Mouse (Mus musculus) kidney, postnatal 25 days (tissue): ENCODE measurements around the gene Mas1.

Experiments used
- DNase-seq, 2 experiments: peaks; one replicate each; pipeline ENCODE4 v3.0.0; 2021; ENCODE audit warnings: mixed read lengths in 2 of 2

The Mas1 gene

DNA sequence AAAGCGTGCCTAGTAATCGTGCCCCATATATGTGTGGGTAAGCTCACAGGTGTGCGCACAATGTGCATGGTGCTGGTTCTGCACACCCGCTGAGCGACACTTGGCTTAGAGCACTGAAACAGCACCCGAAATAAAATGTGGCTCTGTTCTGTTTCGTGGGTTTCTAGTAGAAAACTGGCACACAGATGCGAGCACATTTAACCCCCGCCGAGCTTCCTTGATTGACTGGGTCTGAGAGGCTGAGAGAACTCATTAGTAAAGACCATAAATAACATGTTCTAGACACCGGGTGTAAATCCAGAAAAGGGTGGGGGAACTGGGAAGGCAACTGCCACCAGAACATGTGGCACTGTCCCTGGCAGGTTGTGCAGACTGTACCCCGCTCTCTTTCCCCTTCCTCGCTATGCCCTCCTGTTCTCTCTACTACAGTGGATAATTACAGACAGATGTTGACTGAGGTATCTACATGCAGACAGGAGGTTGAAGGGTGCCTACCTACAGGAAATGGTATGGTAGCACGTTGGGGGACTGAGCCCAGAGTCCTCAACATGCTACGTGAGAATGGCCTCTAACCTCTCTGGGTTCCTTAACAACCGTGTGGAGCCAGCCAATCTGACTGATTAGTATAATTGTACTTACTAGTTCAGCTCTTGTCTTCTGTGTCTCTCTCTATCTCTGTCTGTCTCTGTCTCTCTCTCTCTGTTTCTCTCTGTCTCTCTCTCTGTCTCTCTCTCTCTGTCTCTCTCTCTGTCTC lies 4.5 kb upstream of the Mas1 start:
- DNase-seq, result no peak

DNA sequence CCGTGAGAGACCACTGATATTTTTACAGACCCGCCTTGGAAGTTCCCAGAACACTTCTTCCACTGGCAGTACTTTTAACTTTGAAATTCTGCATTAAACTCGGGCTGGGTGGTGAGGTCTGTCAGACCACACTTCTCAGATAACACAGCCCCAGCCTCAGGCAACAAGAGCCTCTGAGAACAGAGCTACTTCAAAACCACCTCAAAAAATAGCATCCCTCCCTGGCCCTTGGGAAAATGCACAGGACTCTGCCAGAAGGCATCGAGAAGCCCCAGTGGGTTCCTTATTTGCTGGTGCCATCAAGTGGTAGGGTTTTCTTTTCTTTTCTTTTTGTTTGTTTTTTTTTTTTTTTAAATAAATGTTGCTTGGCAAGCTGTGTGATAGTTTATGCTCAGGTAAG lies 697 bp upstream of the Mas1 start:
- no peak for DNase-seq

DNA sequence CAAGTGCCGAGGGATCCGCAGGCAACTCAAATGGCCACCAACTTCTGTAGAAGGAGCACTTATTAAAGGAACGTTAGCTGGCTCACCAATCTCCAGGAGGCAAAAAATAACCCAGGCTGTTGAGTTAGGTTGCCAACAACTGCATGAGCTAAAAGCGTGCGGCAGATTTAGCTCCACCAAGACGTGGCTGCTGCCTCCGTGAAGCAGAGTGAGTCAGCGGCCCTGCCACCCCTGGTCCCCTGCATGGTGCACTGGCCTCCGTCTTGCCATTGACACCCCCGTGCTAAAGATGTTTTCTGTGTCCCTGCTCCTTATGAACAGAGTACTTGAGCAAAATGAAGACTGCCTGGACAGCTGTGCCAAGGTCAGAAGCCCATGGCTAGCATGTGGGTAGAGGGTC lies 1.1 kb downstream of the Mas1 start:
- no peak for DNase-seq

DNA sequence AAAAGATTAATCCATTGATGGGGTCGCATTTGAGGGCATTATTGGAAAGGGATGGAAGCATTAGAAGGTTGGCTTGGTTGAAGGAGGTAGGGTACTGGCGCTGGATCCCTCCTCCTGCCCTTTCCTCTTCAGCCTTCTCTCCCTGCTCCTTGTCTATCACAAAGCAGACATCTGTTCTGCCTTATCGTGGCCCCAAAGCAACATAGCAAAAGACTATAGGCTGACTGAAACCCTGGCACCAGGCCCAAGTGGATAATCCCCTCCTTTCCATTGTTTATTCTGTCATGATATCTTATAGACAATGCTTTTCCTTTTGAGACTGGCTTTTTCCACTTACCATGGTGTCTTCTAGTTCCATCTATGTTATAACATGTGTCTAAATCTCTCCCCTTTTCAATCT lies 2.5 kb downstream of the Mas1 start:
- no peak for DNase-seq

DNA sequence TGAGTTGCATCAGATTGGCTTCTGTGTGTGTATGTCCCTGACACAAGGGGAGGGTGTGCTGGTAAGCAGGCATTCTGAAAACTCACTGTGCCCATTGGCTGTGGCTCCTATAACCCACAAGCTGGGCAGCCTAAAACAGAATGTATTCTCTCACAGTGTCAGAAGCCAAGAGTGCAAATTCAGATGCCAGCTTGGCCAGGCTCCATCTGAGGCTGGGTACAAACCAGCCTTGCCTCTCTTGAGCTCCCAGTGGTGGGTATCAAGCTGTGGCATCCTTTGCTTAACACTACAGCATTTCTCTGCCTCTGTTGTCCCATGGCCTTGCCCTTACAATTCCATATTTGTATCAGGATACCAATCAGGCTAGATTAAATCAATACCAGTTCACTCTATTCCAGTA lies 3.8 kb downstream of the Mas1 start:
- DNase-seq, result no peak

DNA sequence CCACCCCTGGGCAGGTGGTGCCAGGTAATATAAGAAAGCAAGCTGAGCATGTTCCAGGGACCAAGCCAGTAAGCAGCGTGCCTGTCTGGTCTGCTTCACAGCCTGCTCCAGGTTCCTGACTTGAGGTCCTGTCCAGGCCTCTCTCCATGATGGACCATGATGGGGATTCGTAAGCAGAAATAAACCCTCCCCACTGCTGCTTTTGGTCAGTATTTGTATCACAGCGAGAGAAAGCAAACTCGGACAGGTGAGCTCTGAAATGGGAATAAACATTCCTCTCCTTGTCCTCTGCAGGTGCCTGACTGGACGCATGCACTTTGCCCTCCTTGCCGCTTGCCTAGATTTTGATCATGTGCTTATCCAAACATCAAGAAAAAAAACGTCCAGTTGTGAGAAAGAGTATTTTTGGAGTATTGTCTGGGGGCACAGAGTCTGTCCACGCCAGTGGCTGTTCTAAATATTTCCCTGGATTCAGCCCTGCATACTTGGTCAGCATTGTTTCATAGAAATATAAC lies 8.9 kb downstream of the Mas1 start:
- DNase-seq, result peak; percentile 53 to 66

DNA sequence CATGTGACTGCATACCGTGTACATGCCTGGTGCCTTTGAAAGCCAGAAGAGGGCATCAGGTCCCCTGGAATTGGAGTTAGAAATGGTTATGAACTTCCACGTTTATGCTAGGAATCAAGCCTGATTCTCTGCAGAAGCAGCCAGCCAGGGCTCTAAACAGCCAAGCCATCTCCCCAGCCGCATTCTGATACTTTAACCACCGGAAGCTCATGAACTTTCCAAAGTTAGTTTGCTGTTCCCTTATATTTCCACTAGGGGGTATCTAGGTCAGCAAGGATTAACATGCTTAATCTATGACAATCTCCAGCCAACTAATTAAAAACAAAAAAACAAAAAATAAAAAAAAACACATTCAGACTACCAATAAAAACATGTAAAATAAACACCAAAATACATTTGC lies 9.9 kb downstream of the Mas1 start:
- DNase-seq, result peak in 1 of 2 experiments; percentile 23

DNA sequence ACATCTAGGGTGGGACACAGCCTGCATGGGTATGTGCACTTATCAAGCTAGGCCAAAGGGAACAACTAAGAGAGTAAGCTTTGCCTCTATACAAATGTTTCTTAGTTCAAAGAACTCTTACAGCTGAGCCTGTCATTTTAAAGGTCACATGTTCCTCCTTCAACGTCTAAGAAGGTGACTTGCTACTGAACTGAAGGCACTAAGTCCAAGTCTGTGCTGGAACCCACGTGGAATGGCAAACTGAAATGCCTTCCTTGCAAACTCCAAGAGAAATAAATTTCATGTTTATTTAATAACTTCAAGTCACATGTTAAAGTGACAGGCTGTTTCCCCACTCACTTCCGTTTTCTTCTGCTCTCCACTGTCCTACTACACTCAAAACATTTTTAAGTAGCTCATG lies 10.5 kb downstream of the Mas1 start:
- no peak for DNase-seq

DNA sequence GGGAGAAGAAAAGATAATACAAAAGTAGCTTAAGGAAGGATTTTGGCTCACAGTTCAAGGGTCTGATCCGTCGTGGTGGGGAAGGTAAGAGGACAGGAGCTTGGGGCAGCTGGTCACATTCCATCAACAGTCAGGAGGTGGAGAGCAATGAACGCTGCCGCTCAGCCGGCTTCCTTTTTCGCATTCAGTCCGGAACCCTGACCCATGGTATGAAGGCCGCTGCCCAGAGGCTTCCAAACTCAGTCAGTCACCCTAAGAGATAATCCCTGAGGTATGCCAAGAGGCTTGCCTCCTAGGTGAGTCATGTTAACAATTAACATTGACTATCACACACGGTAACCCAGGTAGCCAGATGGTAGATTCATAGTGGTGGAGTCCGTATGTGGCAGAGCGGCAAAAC lies 13.6 kb downstream of the Mas1 start:
- peak in 1 of 2 experiments; percentile 35 for DNase-seq

DNA sequence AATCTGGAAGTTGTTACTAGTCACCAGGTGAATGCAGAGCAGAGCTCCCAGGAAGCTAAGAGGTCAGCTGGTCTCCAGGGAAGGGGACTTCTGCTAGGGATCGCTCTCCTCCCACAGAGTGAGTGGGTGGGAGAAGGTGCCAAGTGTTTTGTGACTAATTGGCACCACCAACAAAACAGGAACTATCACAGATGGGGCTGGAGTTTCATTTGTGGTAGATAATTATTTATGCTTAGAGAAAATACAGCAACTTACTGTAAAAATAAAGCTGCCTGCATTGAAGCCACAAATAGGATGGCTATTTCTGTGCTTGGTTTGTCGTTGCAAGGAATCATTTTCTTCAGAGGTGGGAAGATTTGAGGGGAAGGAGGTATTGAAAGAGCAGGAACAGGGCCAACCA lies 14.1 kb downstream of the Mas1 start:
- no peak for DNase-seq

DNA sequence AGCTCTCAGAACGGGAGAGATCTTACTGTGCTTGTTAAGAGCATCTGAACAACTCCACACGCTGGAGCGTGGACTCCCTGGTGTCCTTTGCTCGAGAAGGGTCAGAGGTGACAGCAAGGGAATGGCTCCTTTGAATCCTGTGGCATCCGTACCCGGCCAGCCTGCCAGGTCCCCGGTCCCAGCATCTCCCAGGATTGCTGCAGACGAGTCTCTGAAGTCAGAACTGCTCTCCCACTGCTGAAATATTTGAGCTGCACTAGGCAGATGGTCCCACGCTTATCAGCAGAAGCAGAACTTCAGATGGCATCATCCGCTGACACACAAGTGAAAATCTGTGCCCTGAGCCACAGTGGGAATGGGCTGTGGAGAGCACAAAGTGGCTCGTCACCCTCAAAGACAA lies 16.3 kb downstream of the Mas1 start:
- DNase-seq, result peak in 1 of 2 experiments; percentile 22

DNA sequence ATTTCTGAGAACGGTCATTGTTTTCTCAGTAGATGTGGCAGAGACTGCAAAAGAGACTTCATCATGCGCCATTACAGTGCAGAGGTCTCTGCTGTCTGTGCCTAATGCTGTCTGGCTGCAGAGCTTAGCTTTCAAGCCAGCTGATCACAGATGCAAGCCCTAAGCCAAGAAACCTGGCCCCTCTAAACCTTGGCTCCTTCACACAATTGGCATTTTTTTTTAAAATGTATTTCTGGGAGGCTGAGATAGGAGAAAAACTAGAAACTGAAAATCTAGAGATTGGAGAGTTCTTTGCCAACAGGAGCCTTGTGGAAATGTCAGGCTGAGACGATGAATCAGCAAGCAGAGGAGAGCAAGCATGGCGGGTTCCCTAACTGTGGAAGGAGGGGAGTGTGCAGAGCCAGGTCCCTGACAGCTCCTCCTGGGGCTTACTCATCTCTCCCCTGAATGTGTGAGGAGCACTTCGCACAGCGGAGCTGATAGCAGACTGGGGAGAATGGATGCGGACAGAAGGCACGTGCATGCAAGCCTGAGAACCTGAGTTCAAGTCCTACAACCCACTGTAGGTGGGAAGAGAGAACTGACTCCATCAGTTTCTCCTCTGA lies 18.1 kb downstream of the Mas1 start:
- DNase-seq, result no peak

DNA sequence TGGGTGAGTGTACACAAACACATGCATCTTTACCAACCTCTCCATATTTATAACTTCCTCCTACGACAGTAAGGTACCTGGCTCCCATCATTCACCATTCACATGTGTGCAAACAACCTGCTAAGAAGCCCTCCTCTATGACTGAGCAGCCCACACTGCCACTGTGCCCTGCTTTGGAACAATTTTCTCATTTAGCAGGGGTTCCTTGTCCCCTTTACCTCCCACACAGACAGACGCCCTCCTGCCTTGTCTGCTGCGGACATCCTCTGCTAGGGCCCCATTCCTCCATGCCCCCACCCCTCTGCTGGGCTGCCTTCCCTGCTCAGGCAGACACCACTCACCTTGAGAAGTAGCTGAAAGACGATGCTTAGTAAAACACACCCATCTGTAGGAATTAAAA lies 20.2 kb downstream of the Mas1 start:
- no peak for DNase-seq

DNA sequence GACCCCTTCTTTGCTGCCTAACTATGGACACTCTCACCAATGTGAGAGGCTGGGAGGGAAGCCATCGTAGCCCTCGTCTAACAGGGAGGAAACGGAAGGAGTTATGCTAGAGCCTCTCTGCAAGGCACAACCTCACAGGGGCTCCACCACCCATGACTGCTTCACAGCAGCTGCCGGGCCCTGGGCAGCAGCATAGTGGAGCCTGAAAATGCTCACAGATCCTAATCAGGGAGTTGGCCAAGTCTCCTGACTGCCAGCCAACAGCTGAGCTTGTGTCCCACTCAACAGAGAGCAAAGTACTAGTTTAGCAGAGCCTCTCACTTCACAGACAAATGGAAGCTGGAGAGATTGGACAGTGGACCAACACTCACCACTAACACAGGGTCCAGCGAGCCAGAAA lies 21.5 kb downstream of the Mas1 start:
- DNase-seq, result peak; percentile 65 to 78

DNA sequence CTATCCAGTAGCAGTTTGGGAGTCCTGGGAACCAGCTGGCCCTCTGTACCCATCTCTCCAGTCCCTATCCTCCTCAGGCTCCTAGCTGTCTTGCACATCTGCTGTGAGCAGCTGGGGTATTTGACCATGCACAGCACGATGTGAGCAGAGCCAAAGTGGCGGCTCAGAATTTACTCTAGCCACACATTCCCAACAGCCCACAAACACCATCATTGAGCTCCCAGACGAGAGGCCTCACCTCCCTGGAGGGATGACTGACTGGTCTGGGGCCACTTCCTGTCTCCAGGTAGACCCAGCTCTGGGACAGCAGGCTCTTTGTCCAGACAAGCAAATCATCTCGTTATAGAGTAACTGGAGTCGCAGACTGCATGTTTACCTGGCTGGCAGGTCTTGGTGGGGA lies 22.1 kb downstream of the Mas1 start:
- DNase-seq, result no peak

DNA sequence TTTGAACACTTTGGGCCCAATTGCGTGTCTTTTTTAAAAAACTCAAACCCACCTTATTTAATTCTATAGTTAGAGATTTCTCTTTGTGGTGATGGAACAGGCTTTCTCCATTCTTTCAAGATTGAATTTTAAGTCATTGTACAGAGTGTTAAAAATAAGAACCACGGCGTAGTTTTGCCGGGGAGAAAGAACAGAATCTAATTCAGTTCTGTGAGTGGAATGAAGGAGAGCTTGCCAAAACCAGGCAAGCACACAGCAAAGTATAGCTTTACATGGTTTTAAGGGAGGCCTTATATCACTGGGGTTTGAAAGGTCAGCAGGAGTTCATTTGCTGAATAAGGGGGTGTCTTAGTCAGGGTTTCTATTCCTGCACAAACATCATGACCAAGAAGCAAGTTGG lies 23.4 kb downstream of the Mas1 start:
- no peak for DNase-seq

DNA sequence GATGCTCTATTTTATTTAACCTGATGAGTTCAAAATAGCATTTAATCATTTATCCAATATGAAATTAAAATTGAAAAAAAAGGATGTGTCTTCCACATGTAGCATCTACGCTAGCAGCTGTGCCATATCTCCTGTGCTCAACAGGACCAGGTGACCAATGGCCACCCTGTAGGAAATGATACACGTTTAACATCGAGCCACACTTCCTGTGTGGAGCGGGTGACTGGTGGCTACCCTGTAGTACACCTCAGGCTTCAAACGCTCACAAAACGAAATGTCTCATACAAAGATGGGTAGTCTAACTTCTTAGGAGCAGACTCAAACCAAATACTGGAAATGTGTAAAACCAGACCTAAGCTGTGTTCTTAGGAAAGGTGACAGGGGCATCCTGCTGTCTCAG lies 24.1 kb downstream of the Mas1 start:
- no peak for DNase-seq

DNA sequence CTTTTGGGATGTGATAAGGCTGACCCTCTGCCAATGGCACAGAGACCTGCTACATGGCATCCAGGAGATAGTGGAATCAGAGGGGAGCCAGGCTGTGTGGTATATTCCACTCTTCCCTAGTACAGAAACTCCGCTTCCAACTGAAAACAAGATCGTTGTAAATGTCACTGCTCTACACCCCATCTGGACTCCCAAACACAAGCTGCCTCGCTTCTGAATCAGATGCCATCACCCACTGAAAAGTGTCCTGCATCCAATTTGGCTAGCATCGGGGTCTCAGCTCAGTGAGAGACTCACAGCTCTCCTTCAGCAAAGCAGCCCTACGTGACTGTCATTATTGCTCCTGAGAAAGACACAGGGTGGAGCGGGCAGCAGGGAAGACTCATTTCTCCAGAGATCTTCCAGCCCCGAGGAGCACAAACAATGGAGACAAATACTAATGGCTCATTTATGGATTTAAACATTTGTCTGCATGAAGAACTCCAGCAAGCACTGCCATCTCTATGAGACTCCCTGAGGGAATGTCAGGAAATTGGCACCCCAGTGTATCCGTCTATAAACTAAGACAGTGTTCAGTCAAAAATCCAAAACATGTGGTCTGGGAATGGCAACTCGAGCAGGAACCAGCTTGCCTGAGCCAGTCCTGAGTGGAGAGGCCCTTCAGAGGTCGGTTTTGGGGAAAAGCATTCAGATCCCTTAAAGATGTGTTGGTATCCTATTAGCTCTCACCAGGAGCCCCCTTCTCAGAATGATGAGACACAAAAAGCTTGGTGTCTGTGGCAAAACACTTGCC lies 28.3 kb downstream of the Mas1 start:
- DNase-seq, result no peak

DNA sequence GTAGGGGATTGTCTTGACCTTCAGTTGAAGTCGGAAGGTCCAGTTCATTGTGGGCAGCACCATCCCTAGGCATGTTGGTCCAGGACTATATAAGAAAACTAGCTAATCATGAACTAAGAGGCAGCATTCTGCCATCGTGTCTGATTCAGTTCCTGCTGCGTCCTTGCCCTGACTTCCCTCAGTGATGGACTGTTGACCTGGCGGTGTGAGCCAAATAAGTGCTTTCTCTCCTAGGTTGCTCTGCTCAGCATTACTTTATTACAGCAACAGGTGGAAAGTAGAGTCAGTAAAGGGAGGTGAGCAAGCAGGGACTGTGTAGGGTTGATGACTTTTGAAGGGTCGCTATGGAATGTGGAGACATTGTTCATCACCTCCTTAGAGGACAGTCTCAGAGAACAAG lies 32.2 kb downstream of the Mas1 start:
- peak in 1 of 2 experiments; percentile 62 for DNase-seq

DNA sequence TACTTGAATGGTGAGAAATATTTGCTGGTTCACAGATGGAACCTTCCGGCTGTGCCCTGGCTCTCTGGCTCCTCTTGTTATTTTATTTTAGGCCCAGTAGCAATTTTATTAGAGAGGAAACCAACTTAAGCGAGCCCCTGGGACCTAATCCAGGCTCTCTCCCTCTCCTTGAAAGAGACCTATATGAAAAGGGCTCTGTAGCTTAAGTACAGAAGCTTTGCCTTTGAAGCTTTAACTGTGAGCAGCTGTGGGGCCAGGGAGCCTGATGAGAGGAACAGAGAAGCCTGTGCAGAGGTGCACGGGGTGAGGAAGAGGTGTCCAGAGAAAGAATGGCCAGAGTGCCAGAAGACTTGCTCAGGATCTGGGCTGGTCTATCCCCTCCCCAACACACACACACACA lies 33.1 kb downstream of the Mas1 start:
- DNase-seq, result no peak

DNA sequence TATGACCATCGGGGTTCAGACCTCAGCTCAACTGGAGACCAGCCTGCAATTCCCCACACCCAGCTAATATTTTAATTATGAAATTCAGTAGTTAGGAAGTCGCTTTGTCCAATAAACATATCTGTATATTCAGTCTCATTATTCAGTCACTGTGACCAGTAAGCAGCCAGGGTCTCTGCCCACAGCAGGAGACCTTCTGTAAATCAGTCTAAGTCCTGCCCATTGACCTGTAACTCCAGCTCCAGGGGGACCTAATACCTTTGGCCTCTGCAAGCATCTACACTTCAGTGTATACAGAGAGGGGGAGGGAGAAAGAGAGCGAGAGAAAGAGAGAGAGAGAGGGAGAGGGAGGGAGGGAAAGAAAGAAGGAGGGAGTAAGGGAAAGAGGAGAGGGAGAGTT lies 33.6 kb downstream of the Mas1 start:
- peak in 1 of 2 experiments; percentile 64 for DNase-seq

DNA sequence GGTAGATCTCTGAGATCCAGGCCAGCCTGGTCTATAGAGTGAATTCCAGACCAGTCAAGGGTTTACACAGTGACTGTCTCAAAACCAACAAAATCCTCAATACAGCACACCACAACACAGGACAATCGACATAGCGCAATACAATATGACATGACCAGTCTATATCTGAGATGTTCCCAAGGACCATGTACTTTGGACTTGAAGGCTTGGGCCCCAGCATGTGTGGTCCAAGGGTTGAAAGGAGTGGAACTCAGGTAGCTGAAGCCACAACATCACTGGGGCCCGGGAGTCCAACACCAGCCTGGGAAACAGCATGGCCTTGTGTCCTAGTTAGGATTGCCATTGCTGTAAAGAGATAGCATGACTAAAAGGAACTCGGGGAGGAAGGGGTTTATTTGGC lies 35.3 kb downstream of the Mas1 start:
- DNase-seq, result no peak

DNA sequence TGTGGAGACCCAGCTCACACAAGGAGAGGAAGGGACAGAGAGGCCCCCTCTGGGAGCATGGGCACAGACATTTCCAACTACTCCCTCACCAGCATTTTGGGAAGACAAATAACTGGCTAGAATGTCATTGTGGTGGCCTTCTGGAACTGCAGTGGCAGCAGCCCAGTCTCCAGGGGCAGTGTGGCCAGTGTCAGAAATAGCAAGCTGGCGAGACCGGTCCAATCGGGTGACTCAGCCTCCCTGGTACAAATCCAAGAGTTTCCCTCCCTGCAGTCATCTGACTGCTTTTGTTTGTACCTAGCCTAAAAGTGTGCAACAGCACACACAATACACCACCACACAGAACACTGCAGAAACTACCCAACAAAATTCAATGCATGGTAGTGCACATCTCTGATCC lies 35.7 kb downstream of the Mas1 start:
- DNase-seq, result no peak

DNA sequence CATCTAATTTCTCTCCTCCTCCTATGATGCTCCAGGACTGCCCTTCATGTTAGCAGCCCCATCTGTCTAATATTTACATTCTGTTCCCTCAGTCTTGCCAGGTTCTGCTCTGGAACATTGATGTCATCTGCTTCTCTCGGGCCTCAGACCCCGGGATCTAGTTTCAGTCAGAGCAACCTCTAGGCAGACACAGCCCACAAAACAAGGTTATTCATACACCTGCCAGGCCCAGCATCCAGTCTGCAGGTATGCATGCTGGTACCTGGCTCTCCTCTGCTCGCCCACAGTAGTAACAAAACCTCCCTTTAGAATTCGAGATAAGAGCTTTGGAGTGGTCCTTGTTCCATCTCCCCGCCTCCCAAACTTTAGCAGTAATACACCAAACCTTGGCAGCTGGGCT lies 37.6 kb downstream of the Mas1 start:
- no peak for DNase-seq
